Mouse (Mus musculus) CD8-positive naive resting alpha-beta T cell, adult 2 months (primary cell): ENCODE results near the gene Btn1a1.

Experiments used
- DNase-seq, 2 experiments: peaks; one replicate each; pipeline ENCODE4 v3.0.0; 2022; ENCODE audit warnings: low read depth in 2 of 2, low spot score in 2 of 2

Btn1a1 gene

DNA sequence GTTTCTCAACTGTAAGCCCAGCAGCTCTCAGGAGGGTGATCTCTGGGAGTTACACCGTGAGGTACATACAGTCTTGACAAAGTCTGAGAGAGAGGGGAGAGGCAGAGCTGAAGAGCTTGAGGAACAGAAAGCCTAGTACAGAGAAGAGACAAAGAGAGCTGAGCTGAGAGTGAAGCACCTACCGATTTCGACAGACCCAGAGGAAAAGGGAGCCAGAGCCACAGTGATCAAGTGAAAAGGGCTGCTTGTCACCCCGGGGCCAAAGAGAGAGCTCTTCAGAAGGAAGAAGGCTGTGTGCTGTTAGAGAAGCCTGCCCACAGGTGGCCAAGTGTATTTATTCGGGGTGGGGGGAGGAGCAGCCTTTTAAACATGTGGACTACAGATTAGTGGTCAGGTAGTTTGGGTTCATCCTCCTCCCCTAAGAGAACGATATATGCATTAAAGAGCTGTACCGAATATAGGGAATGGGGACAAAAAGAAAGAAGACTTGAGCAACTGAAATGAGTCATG lies at the start of gene Btn1a1:
Gene Btn1a1, minus strand, starts transcription at position 302 of the 510 bp plus-strand sequence.
- peak in 1 of 2 experiments; percentile 7 for DNase-seq

GRCm38 (mm10) chr13:23515281-23515680 lies 49.6 kb upstream of the Btn1a1 start:
- DNase-seq, result no peak

DNA sequence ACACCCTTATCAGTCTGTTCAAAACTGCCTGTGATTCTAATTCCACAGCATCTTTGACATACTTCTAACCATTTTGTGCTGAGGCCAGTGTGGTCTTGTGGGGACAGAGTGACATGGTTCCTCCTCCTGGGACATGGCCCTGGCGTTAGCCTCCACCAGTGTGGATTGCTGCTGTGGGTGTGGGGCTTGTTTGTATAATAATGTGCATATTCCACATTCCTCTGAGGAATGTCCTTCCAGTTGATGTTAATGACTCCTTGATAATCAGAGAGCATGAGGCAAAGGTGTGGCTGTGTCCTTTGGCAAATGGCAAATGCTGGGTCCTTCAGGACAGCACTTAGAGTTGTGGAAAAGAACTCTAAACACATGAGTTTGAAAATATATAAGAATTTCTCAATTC lies 47.8 kb upstream of the Btn1a1 start:
- DNase-seq, result no peak

- DNase-seq, result no peak
Measured at GRCm38 (mm10) chr13:23510127-23510526, 44.4 kb upstream of the Btn1a1 start.

DNA sequence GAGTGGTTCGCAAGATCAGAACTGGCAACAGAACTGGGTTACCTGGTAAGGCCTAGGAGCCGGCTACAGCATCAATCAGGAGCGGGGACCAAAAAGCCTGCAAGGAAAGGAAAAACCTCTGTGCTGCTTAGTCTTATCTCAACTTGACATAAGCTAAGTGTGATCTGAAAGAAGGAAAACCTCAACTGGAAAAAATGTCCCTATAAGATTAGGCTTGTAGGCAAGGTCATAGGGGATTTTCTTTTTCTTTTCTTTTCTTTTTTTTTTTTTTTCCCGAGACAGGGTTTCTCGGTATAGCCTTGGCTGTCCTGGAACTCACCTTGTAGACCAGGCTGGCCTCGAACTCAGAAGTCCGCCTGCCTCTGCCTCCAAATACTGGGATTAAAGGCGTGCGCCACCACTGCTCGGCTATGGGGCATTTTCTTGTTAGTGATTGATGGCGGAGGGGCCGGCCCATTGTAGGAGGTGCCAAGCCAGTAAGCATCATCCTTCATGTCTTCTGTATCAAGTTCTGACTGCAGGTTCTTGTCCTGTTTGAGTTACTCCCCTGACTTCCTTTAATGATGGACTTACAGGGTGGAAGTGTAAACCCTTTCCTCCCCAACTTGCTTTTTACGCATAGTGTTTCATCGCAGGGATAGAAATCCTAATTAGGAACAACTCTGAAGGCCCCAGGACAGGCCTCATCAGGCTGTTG lies 41.3 kb upstream of the Btn1a1 start:
- no peak for DNase-seq

- DNase-seq, result peak; percentile 42 to 53
Measured at GRCm38 (mm10) chr13:23506351-23506750, 40.6 kb upstream of the Btn1a1 start.

GRCm38 (mm10) chr13:23505662-23506345 lies 40.1 kb upstream of the Btn1a1 start:
- DNase-seq, result no peak

- peak; percentile 41 to 57 for DNase-seq
Measured at GRCm38 (mm10) chr13:23503797-23504196, 38.1 kb upstream of the Btn1a1 start.

DNA sequence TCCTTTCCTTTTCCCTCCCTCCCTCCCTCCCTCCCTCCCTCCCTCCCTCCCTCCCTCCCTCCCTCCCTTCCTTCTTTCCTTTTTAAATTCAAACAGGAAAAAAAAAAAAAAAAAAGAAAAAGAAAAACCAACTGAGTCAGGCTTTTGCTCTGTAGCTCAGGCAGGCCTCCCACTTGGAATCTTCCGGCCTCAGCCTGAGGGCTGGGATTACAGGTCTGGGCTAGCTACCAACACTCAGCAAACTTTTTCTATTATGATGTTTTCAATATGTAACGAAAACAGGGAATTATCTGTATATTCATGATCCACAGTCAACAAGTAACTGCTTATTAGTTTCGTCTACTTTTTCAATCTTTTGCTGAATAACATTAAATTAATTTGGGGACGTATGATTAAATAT lies 37.2 kb upstream of the Btn1a1 start:
- no peak for DNase-seq

DNA sequence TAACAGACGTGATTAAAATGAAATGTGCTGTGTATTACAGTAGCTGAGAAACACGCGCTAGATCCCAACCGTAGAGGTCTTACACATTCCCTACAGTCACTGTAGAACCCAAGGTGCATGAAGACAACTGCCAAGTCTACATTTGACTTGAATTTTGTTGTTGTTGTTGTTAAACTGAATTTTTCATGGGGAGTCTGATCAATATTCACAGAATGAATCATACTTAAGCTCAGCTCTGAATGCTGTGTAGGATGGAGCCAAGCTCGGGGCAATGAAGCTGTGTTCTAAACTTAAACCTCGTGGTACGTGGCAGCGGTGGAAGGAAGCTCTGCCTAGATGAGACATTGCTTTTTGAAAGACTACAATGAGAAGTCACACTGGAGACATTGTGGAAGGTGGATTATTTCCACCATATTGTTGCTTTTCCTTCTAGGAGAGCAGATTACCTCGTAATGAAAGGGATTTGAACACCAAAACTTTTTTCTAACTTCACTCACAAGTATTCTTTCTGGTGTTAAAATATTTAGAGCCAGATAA lies 36.4 kb upstream of the Btn1a1 start:
- DNase-seq, result no peak

GRCm38 (mm10) chr13:23501511-23501910 lies 35.8 kb upstream of the Btn1a1 start:
- no peak for DNase-seq

GRCm38 (mm10) chr13:23500424-23501200 lies 34.9 kb upstream of the Btn1a1 start:
- DNase-seq, result peak; percentile 78 to 84

GRCm38 (mm10) chr13:23499943-23500342 lies 34.2 kb upstream of the Btn1a1 start:
- DNase-seq, result no peak

DNA sequence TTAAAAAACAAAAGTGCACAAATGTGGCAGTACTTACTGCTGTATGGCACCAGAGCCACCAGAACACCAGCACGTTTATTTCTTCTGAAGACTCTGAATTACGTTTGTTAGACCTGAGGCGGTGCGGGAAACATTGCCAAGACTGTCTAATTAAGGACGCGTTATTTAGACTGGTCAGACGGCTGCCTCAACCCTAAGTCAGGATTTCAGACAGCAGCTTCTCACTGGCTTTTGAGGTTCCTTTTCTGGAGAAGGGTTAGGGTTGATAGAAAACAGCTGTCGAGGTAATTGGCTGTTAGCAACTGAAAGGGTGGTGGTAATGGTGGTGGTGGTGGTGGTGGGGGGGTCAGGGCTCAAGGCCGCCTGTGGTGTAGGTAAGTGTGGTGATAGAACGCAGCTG lies 33.0 kb upstream of the Btn1a1 start:
- DNase-seq, result no peak

DNA sequence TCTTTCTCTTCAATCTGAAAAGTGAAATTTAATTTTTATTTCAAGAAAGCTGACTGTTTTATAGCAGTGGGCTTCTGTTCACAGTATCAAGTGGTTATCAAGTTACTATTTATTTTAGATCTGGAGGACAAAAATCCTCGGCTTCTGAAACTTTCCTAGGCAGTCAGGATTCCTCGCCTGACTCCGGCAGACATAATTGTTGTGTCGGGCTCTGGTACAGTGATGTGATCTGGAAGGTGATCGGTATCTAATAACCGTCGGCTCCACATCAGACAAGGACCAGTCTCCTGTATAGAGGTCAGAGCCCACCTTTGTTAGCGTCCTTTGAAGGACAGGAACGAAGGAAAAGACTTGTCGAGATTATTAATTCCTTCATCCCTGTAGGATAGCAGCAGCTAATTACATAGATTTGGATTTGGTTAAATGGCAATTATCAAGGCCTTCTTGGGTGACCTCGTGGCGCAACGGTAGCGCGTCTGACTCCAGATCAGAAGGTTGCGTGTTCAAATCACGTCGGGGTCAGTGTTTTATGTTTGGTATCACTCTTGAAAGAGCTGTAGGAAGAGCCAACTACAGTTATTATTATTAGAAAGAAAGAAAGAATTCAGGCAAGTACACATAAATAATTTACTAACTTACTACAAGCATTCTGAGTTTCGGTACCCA lies 32.1 kb upstream of the Btn1a1 start:
- DNase-seq, result no peak

DNA sequence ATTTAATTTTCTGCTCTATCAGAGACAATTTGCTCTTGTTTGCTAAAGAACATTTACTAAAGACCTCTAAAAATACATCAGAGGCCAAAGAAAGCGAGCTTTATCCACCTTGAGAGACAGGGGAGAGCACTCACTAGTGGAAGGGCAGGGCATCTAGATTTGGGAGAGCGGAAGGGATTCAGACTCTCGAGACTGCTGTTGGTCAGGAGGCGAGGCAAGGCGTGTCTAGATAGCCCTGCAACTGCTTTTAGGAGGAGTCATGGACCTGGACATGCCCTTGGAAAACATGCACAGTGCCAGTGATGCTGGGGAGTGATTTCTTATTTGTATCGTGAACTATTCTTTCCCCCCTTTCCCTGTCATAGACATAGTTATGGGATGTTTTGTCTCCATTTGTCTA lies 29.8 kb upstream of the Btn1a1 start:
- no peak for DNase-seq

GRCm38 (mm10) chr13:23491990-23492389 lies 26.3 kb upstream of the Btn1a1 start:
- no peak for DNase-seq

DNA sequence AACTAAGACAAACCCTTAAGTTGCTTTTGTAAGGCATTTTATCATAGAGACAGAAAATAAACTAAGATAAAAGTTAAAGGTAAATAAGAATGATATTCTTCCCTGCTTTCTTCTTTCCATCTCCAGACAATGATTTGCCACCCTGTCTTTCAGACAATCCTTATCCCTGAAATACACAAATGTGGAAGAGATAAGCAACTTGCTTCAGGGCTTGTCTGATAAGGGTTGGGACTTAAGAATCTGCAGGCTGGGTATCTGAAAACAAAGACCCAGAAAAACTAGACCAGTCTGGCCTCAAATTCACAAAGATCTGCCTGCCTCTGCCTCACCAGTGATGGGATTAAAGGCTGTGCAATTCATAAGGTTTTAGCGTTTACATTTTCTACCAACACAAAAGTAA lies 25.6 kb upstream of the Btn1a1 start:
- DNase-seq, result no peak

DNA sequence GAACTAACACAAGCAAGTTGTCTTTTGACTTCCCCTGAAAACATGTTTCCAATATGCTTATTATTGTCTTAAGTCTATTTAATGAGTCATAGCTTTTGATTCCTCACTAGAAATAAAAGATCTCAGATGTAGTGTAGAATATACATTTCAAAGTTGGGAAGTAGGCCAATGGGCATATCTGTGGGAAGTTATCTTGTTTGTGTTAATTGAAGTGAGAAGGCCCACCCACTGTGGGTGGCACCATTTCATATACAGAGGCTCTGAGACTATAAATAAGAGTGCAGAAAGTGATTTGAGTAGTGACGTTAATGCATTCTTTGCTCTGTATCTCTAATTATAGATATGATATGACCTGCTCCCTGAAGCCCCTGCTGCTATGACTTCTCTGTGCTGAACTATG lies 25.2 kb upstream of the Btn1a1 start:
- DNase-seq, result no peak

DNA sequence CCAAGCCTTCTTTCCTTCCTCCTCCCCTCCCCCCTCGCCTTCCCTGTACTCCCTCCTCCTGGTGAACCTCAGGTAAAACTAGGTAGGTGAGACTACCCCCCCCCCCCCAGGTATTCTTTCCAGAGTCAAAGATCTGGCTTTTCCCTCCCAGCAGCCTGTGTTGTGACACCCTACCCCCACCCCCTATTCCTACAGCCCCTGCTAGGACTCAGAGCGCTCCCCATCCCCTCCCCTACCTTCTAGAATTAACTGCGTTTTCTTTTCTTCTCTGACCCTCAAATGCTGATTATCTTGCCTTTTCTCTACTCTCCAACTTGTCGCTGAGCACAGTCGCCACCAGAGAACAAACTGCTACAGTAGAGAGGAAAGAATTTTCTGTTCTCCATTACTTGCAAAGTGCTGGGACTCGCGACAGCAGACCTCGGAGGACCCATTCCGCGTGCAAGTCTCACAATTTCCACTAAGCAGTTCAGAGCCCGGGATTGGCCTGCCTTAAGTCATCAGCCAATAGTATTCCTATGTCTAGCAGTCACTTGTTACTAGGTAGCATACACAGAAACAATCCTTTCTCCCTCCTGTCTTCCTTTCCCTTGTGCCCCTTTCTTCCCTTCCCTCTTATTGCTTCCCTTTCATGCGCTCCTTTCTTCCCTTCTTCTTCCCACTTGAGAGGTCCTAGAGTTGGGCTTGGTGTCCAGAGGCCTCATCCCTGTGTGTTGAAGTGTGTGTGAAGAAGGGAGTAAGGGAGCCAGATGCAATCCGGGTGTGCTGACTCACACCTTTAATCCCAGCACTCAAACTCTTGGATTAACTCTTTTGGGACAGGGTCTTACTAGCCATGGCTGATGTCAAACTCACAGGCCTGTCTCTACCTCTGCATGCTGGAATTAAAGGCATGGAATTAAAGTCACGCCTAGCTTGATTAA lies 23.0 kb upstream of the Btn1a1 start, which contains the start of gene Btn2a2:
Gene Btn2a2, minus strand, starts transcription at position 458 of the 923 bp plus-strand sequence.
- DNase-seq, result peak; percentile 11 to 14
